Mouse (Mus musculus) layer of hippocampus, adult 9-11 months (tissue): ENCODE measurements around the gene Fbxl16.

Experiments
- DNase-seq: peaks from one replicate; pipeline ENCODE4 v3.0.0; 2022

Gene Fbxl16

GRCm38 (mm10) chr17:25843636-25844395 lies 34.9 kb downstream of the Fbxl16 start:
- no peak for DNase-seq

GRCm38 (mm10) chr17:25844396-25844901 lies 35.6 kb downstream of the Fbxl16 start, which contains the start of gene Rhot2:
Gene Rhot2, minus strand, starts transcription at chr17:25844851.
- DNase-seq: peak; percentile 97

DNA sequence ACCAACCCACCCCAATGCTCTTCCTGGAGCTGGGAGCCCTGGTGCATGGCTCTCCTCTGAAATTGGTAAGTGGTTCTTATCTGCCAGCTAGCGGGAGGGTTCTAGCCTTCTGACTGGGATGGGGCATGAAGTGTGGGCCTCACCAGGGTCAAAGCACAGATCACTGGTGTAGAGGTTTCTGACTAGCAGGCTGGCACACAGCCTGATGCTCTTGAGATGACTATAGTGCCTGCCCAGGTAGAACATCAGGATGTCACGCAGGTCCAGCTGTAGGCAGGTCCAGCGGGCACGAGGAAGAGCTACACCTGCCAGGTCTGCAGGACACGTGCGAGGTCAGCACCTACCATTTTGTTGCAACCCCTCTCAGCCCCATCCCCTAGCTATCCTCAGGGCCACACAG lies 51.3 kb downstream of the Fbxl16 start:
- no peak for DNase-seq

GRCm38 (mm10) chr17:25860832-25861703 lies 52.2 kb downstream of the Fbxl16 start, which contains the start of gene Wdr90:
Gene Wdr90, minus strand, starts transcription at chr17:25861501.
- DNase-seq: peak; percentile 95

- no peak for DNase-seq
Measured at GRCm38 (mm10) chr17:25861704-25862612, 53.1 kb downstream of the Fbxl16 start.

- no peak for DNase-seq
Measured at GRCm38 (mm10) chr17:25863681-25864080, 54.8 kb downstream of the Fbxl16 start.

DNA sequence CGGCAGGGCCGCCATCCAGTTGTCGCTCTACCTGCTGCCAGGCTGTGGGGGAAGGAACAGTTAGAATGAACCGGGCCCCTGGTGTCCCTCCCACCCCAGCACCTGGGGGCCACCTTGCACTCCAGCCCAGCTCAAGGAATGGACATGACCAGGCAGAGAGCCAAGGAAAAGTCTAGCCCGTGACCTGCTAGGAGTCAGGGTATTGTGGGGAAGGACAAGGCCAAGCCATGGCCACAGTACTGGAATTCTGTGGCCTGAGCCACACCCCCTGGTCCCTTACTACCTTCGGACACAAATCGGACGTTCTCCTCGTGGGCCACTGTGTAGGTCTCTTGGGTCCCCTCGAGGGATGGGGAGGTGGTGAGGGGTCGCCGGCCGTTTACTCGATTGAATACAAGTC lies 55.4 kb downstream of the Fbxl16 start:
- no peak for DNase-seq

- DNase-seq: no peak
Measured at GRCm38 (mm10) chr17:25865288-25865687, 56.4 kb downstream of the Fbxl16 start.

DNA sequence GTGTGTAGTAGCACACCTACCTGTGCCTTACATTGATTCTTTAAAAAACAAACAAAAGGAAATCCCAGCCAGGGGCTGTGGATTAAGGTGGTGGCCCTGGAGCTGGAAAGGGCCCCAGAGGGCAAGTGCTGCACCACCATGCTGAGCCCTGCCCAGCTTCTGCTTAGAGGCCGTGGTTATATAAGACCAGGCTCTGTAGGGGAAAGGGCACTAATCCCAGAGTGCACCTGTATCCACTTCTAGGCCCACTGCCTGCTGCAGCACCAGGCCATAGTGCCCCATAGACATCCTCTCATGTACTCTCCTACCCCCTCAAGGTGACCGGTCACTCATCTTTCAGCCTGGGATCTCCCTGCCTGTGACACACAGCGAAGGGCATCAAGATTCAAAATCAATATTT lies 57.3 kb downstream of the Fbxl16 start:
- DNase-seq: no peak

- no peak for DNase-seq
Measured at GRCm38 (mm10) chr17:25867509-25867835, 58.6 kb downstream of the Fbxl16 start.

DNA sequence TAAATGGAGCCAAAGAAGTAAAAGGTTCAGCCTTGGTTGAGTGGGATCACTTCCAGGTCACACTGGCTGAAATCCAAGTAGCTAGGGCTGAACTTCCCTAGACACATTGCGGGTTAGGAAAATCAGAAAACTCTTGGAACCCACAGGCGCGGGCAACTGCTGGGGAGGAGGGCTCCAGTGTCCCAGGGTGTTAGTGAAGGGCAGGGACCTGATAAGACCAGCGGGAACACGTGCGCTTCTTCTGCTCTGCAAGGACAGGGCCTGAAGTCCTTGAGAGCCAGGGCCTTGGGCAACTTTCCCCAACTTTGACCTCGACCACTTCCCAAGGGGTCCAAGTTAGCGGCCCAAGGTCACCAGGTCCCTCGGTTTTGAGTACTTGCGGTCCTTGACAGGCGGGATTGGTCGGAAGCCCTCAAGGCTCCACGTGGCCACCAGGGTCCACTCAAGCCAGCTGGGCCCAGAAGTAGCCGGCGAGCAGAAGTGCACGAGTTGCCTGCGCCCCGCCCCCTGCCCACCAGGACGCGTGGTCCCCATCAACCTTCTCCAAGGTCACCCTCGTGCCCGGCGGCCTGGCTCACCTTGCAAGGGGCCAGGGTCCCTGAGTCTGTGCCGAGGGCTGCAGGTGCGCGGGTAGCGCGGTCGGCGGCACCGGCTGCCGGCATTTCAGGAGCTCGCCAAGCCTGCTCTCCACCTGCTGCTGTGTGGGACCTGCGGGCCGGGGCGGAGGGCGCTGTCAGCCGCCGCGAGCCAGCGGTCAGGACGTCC lies 59.1 kb downstream of the Fbxl16 start:
- no peak for DNase-seq

DNA sequence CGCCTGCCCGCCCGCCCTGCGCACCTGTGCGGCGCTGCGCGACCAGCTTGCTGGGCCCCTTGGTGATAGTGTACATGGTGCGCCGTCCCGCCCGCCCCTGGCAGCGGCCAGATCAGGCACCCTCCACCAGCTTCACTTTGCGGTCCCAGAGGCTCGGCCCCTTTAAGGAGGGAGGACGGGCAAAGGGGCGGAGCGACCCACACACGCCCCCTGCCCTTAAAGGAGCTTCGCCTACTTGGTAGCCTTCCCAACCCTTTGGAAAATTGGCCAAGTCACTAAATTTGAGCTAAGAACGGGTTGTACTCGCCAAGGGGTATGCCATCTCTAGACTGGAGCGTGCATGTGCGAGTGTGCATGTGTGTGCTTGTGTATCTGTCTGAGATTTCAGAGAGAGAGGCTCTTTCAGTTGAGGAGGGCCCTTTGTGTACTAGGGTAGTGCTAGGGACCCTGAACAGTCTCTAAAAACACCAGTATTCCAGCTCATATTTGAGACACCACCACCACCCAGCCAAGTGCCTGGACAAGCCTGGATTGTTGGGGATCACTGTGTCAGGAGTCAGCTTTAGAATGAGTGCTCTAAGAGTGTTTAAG lies 59.8 kb downstream of the Fbxl16 start, which contains the start of gene Mcrip2:
TSS of gene Mcrip2 (minus strand) at position 164 of the 591 bp plus-strand sequence.
- peak; percentile 85 for DNase-seq

DNA sequence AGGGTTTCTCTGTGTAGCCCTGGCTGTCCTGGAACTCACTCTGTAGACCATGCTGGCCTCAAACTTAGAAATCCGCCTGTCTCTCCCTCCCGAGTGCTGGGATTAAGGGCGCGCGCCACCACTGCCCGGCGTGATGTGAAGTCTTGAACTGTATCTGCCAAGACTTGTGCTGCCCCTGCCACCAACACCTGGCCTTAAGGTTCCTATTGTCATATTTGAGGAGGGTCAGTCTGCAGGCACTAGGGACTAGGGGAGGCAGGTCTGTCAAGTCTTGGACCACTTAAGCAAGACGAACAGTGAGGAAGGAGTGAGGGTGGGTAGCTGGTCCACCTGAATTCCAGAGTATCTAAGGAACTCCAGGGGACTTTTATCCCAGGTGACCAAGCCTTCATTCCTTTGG lies 60.6 kb downstream of the Fbxl16 start:
- DNase-seq: no peak

- no peak for DNase-seq
Measured at GRCm38 (mm10) chr17:25869954-25870353, 61.1 kb downstream of the Fbxl16 start.
